Mouse (Mus musculus) limb, embryonic 14.5 days (tissue): ENCODE measurements around the gene Dennd5b. TPM values are rescaled to one million over a fixed set of nuclear protein-coding genes. Genes with fewer than 3 reads are reported as not detected.
"Not testable (repeated sequence)": the region's sequence is repeated elsewhere in the genome, so short reads cannot be mapped to it uniquely, and the experiment has no call there.

Experiments used
- ATAC-seq: fragments of 200-750 bp; cut with Nextera tagmentation; 2 replicates; pipeline ENCODE4 v1.8.0; 2017; ENCODE audit warnings: low read depth, moderate number of reproducible peaks, moderate TSS enrichment; ENCODE audit not compliant: low FRiP score
- DNase-seq: peaks from one replicate; pipeline ENCODE4 v3.0.0-alpha.2; 2015; ENCODE audit warnings: low spot score
- H3K27ac ChIP-seq: fragments of 300-500 bp; sonication (generic); replicated peaks from 2 replicates; pipeline ENCODE4 v1.5.1; 2014; ENCODE audit warnings: low read depth, mild to moderate bottlenecking, low read length, moderate library complexity, mixed read lengths
- H3K27me3 ChIP-seq: fragments of 300-500 bp; sonication (generic); 2 replicates; pipeline ENCODE4 v1.6.1; 2014; ENCODE audit warnings: low read length, mixed read lengths; ENCODE audit not compliant: control insufficient read depth, insufficient read depth
- H3K36me3 ChIP-seq: fragments of 300-500 bp; sonication (generic); 2 replicates; pipeline ENCODE4 v1.6.1; 2014; ENCODE audit warnings: mild to moderate bottlenecking, low read length, moderate library complexity, mixed read lengths; ENCODE audit not compliant: control insufficient read depth, insufficient read depth
- H3K4me1 ChIP-seq: fragments of 300-500 bp; sonication (generic); 2 replicates; pipeline ENCODE4 v1.6.1; 2014; ENCODE audit warnings: antibody characterized with exemption, low read length, mixed read lengths; ENCODE audit not compliant: control insufficient read depth, insufficient read depth
- H3K4me2 ChIP-seq: fragments of 300-500 bp; sonication (generic); replicated peaks from 2 replicates; pipeline ENCODE4 v1.6.1; 2014; ENCODE audit warnings: low read depth, mild to moderate bottlenecking, low read length, moderate library complexity; ENCODE audit not compliant: severe bottlenecking
- H3K4me3 ChIP-seq: fragments of 300-500 bp; sonication (generic); replicated peaks from 2 replicates; pipeline ENCODE4 v1.5.1; 2014; ENCODE audit warnings: low read length
- H3K9ac ChIP-seq: fragments of 300-500 bp; sonication (generic); 2 replicates; pipeline ENCODE4 v1.6.1; 2014; ENCODE audit warnings: mild to moderate bottlenecking, low read depth, low read length, moderate library complexity; ENCODE audit not compliant: severe bottlenecking
- H3K9me3 ChIP-seq: fragments of 300-500 bp; sonication (generic); 2 replicates; pipeline ENCODE4 v1.6.1; 2016; ENCODE audit warnings: low read length; ENCODE audit not compliant: control insufficient read depth
- POLR2A ChIP-seq: fragments of 200-500 bp; IDR thresholded peaks from 2 replicates; pipeline ENCODE4 v1.8.0; 2012; ENCODE audit warnings: inconsistent platforms, mild to moderate bottlenecking, moderate library complexity, borderline replicate concordance; ENCODE audit not compliant: insufficient read depth, insufficient read length; ENCODE audit errors: extremely low read depth
- WGBS: fragments of 180-500 bp; shearing (Covaris S2); extraction: QIAGEN DNeasy Blood & Tissue Kit; methylation state at CpG from one replicate; pipeline ENCODE4 v1.1.7; 2014; 5-methylcytosine and 5-hydroxymethylcytosine counted together
- polyA plus RNA-seq, 2 experiments: library from polyadenylated mRNA; depleted of rRNA in 1 of 2; stranded (reverse) in 1 of 2; unstranded in 1 of 2; fragments of >200 nt; fragmentation: Nextera tagmentation in 1 of 2; extraction: Ambion mirVana in 1 of 2; gene quantifications; 2 replicates each; pipeline versions ENCODE4 v1.2.1 to v1.2.3; 2012 to 2014

Gene Dennd5b
- polyA plus RNA-seq, 2 experiments = 4.8 to 6.6 TPM

GRCm38 (mm10) chr6:148942406-148942805 lies 159.1 kb downstream of the Dennd5b start:
- H3K27ac ChIP-seq = no peak overlapping the region
- H3K36me3 ChIP-seq = peaks cover 4% of the 10 kb centered on the region; the same call in 1 of the 2 replicates
- H3K4me2 ChIP-seq = no peak overlapping the region
- 73% methylated on average over 4 of the region's 4 CpGs for WGBS
- no peak overlapping the region for H3K9ac ChIP-seq
- H3K4me3 ChIP-seq = no peak overlapping the region
- no peaks in the 10 kb centered on the region for H3K9me3 ChIP-seq
- DNase-seq = no peak
- no peak for ATAC-seq
- no peak for TF ChIP-seq POLR2A
- 0 out of 2 replicates have a peak, but pooled peaks cover 3% of the 10 kb centered on the region for H3K4me1 ChIP-seq
- H3K27me3 ChIP-seq = no peaks in the 10 kb centered on the region

- no peak for TF ChIP-seq POLR2A
- DNase-seq (no peak), ATAC-seq (no peak)
- Histone ChIP-seq H3K4me2 (no peak overlapping the region), H3K36me3 (peaks cover 4% of the 10 kb centered on the region; the same call in 1 of the 2 replicates), H3K27me3 (no peaks in the 10 kb centered on the region), H3K27ac (no peak overlapping the region), H3K9me3 (no peaks in the 10 kb centered on the region), H3K4me3 (no peak overlapping the region), H3K9ac (no peak overlapping the region), H3K4me1 (0 out of 2 replicates have a peak, but pooled peaks cover 3% of the 10 kb centered on the region)
- 71% methylated on average over 5 of the region's 5 CpGs for WGBS
Measured at GRCm38 (mm10) chr6:148941880-148942279, 159.6 kb downstream of the Dennd5b start.

DNA sequence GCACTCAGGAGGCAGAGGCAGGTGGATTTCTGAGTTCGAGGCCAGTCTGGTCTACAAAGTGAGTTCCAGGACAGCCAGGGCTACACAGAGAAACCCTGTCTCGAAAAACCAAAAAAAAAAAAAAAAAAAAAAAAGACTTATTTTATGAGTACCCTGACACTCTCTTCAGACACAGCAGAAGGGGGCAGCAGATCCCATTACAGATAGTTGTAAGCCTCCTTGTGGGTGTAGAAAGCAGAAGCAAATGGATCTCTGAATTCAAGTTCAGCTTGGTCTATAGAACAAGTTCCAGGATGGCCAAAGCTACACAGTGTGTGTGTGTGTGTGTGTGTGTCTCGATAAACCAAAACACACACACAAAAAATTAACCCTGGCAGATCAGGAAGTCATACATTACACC lies 161.1 kb downstream of the Dennd5b start:
- DNase-seq, H3K27ac ChIP-seq, H3K9me3 ChIP-seq, ATAC-seq, H3K27me3 ChIP-seq, H3K4me1 ChIP-seq, H3K9ac ChIP-seq, H3K36me3 ChIP-seq, H3K4me3 ChIP-seq, H3K4me2 ChIP-seq: not testable (repeated sequence)
- 85% methylated on average over 2 of the region's 3 CpGs for WGBS

Other genes with a start within 250 kb of the Dennd5b start
- 32.3 and 33.3 TPM in 2 replicates for gene Caprin2, start 205.4 kb downstream of the Dennd5b start, polyA plus RNA-seq (2012; rRNA removed)
- 8.9 and 10.5 TPM in 2 replicates for gene Caprin2, start 205.4 kb downstream of the Dennd5b start, polyA plus RNA-seq (2014; fragmentation: Nextera tagmentation; extraction: Ambion mirVana)
- gene Sinhcaf, start 155.2 kb downstream of the Dennd5b start, polyA plus RNA-seq (2012; rRNA removed) = 24.9 and 28.3 TPM in 2 replicates
- gene Sinhcaf, start 155.2 kb downstream of the Dennd5b start, polyA plus RNA-seq (2014; fragmentation: Nextera tagmentation; extraction: Ambion mirVana) = 69.9 and 81.1 TPM in 2 replicates
- not detected in 2 replicates for gene Gm10203, start 28.5 kb upstream of the Dennd5b start, polyA plus RNA-seq (2012; rRNA removed)
- not detected in 2 replicates for gene Gm10203, start 28.5 kb upstream of the Dennd5b start, polyA plus RNA-seq (2014; fragmentation: Nextera tagmentation; extraction: Ambion mirVana)
- gene Etfbkmt, start 38.2 kb upstream of the Dennd5b start, polyA plus RNA-seq (2012; rRNA removed) = 13.5 and 15.0 TPM in 2 replicates
- gene Etfbkmt, start 38.2 kb upstream of the Dennd5b start, polyA plus RNA-seq (2014; fragmentation: Nextera tagmentation; extraction: Ambion mirVana) = 10.4 and 12.1 TPM in 2 replicates
- 22.2 and 23.2 TPM in 2 replicates for gene Amn1, start 87.0 kb upstream of the Dennd5b start, polyA plus RNA-seq (2012; rRNA removed)
- 31.1 and 34.8 TPM in 2 replicates for gene Amn1, start 87.0 kb upstream of the Dennd5b start, polyA plus RNA-seq (2014; fragmentation: Nextera tagmentation; extraction: Ambion mirVana)
- gene Resf1, start 207.7 kb upstream of the Dennd5b start, polyA plus RNA-seq (2012; rRNA removed) = 10.0 and 12.3 TPM in 2 replicates
- 41.6 and 49.1 TPM in 2 replicates for gene Resf1, start 207.7 kb upstream of the Dennd5b start, polyA plus RNA-seq (2014; fragmentation: Nextera tagmentation; extraction: Ambion mirVana)